Mouse (Mus musculus) heart, embryonic 15.5 days (tissue): Measurements from ENCODE around the gene Mecr. TPM values are rescaled to one million over a fixed set of nuclear protein-coding genes. Genes with fewer than 3 reads are reported as not detected.

Experiments
- ATAC-seq: fragments of 200-750 bp; cut with Nextera tagmentation; replicated peaks from 2 replicates; pipeline ENCODE4 v1.8.0; 2017; ENCODE audit warnings: low read depth, moderate TSS enrichment; ENCODE audit not compliant: insufficient number of reproducible peaks, insufficient read depth, low FRiP score
- H3K27ac ChIP-seq: fragments of 300-500 bp; sonication (generic); 2 replicates; pipeline ENCODE4 v1.5.1; 2015; ENCODE audit warnings: mild to moderate bottlenecking, inconsistent platforms
- H3K27me3 ChIP-seq: fragments of 300-500 bp; sonication (generic); 2 replicates; pipeline ENCODE4 v1.6.1; 2015; ENCODE audit warnings: inconsistent platforms
- H3K36me3 ChIP-seq: fragments of 300-500 bp; sonication (generic); 2 replicates; pipeline ENCODE4 v1.6.1; 2015; ENCODE audit warnings: mild to moderate bottlenecking, inconsistent platforms
- H3K4me1 ChIP-seq: fragments of 300-500 bp; sonication (generic); replicated peaks from 2 replicates; pipeline ENCODE4 v1.6.1; 2015; ENCODE audit warnings: inconsistent platforms
- H3K4me2 ChIP-seq: fragments of 300-500 bp; sonication (generic); 2 replicates; pipeline ENCODE4 v1.6.1; 2015; ENCODE audit warnings: inconsistent platforms, mild to moderate bottlenecking, moderate library complexity
- H3K4me3 ChIP-seq: fragments of 300-500 bp; sonication (generic); 2 replicates; pipeline ENCODE4 v1.5.1; 2015; ENCODE audit warnings: mild to moderate bottlenecking, inconsistent platforms
- H3K9ac ChIP-seq: fragments of 300-500 bp; sonication (generic); 2 replicates; pipeline ENCODE4 v1.6.1; 2015; ENCODE audit warnings: mild to moderate bottlenecking, inconsistent platforms
- H3K9me3 ChIP-seq: fragments of 300-500 bp; sonication (generic); replicated peaks from 2 replicates; pipeline ENCODE4 v1.6.1; 2016; ENCODE audit warnings: inconsistent platforms
- WGBS: fragments of 180-500 bp; shearing (Covaris S2); methylation state at CpG from one replicate; pipeline ENCODE4 v1.1.7; 2015; ENCODE audit warnings: mixed read lengths; 5-methylcytosine and 5-hydroxymethylcytosine counted together
- polyA plus RNA-seq: library from polyadenylated mRNA; unstranded; fragments of >200 nt; fragmentation: Nextera tagmentation; extraction: Ambion mirVana; gene quantifications from 2 replicates; pipeline ENCODE4 v1.2.1, GENCODE M21; 2015

The Mecr gene
- polyA plus RNA-seq, 1 experiment from 2014 or later = 39.9 TPM

DNA sequence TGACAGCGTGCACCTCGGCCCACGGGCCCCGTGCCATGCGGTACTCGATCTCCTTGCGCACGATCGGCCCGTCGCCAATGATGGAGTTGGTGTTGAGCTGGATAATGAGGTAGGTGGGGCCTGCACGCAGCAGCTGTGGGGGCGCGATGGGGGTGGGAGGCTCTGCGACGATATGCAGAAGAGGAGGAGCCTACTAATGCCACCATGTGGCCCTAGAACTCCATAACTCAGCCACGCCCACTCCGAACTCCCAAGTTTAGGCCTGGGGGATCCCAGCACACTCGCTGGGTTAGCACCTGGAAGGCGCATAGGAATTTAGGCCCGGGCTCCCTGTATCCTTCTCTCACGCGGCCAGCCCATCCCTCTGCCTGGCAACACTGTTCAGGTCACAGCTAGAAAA is 24.3 kb upstream of the Mecr start:
- 48% methylated on average over 23 of the region's 23 CpGs for WGBS
- ATAC-seq = no peak
- Histone ChIP-seq H3K4me3 (no peak overlapping the region), H3K9me3 (no peaks in the 10 kb centered on the region), H3K4me1 (no peaks in the 10 kb centered on the region), H3K36me3 (no peaks in the 10 kb centered on the region), H3K27ac (no peak overlapping the region), H3K4me2 (no peak overlapping the region), H3K9ac (no peak overlapping the region), H3K27me3 (peaks cover 31% of the 10 kb centered on the region)

DNA sequence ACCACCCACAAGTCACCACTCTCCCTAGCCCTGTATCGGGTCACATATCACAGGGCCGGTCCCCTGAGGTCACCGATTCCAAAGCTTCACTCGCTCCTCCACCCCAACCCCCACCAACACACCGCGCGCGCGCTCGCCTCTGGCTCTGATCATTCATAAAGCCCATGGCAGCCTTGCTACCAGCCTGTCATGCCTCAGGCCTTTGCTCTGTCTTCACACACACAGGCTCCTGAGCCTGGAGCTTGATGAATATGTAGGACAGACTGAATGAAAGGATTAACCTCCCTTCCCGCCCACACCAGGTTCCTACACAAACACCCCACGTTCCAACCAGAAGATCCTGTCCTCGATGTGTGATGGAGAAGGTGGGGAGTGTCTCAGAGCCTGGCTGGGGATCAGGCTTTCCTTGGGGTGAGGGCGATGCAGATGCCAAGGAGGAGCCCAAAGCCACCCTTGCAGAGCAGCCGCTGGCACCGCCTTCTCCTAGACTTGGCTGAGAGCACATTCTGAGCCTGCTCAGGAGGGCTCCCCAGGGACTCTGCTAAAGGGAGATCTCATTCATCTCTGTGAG is 22.0 kb upstream of the Mecr start:
- Histone ChIP-seq H3K4me3 (no peak overlapping the region), H3K27ac (no peak overlapping the region), H3K4me1 (no peaks in the 10 kb centered on the region), H3K36me3 (no peaks in the 10 kb centered on the region), H3K9ac (no peak overlapping the region), H3K4me2 (no peak overlapping the region), H3K9me3 (no peaks in the 10 kb centered on the region), H3K27me3 (peaks cover 31% of the 10 kb centered on the region)
- ATAC-seq = no peak
- 46% methylated on average over 16 of the region's 16 CpGs for WGBS

DNA sequence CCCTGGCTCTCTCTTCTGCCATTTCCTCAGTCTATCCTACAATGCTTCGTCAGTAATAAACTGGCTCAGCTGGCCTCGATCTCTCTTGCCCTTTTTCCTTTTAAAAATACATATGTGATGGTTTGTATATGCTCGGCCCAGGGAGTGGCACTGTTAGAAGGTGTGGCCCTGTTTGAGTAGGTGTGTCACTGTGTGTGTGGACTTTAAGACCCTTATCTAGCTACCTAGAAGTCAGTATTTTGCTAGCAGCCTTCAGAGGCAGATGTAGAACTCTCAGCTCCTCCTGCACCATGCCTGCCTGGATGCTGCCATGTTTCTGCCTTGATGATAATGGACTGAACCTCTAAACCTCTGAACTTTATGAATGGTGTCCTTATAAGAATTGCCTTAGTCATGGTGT is 20.7 kb upstream of the Mecr start:
- no peak overlapping the region for H3K4me3 ChIP-seq
- no peak for ATAC-seq
- no peak overlapping the region for H3K27ac ChIP-seq
- peaks cover 34% of the 10 kb centered on the region for H3K27me3 ChIP-seq
- no peak overlapping the region for H3K9ac ChIP-seq
- H3K36me3 ChIP-seq = no peaks in the 10 kb centered on the region
- H3K9me3 ChIP-seq = no peaks in the 10 kb centered on the region
- WGBS = 75% methylated on average over 3 of the region's 3 CpGs
- H3K4me2 ChIP-seq = no peak overlapping the region
- no peaks in the 10 kb centered on the region for H3K4me1 ChIP-seq

- Histone ChIP-seq H3K27ac (no peak overlapping the region), H3K36me3 (no peaks in the 10 kb centered on the region), H3K4me1 (no peaks in the 10 kb centered on the region), H3K4me2 (no peak overlapping the region), H3K4me3 (no peak overlapping the region), H3K9me3 (no peaks in the 10 kb centered on the region), H3K27me3 (peaks cover 30% of the 10 kb centered on the region), H3K9ac (no peak overlapping the region)
- WGBS = 65% methylated on average over 3 of the region's 3 CpGs
- ATAC-seq = no peak
Observed at GRCm38 (mm10) chr4:131824939-131825338, 18.3 kb upstream of the Mecr start.

- Histone ChIP-seq H3K9ac (no peak overlapping the region), H3K4me3 (no peak overlapping the region), H3K9me3 (no peaks in the 10 kb centered on the region), H3K27ac (no peak overlapping the region), H3K4me1 (no peaks in the 10 kb centered on the region), H3K36me3 (no peaks in the 10 kb centered on the region), H3K4me2 (no peak overlapping the region), H3K27me3 (peaks cover 29% of the 10 kb centered on the region)
- ATAC-seq = no peak
- WGBS = 40% methylated on average over 8 of the region's 8 CpGs
Observed at GRCm38 (mm10) chr4:131825830-131826229, 17.4 kb upstream of the Mecr start.

- Histone ChIP-seq H3K9ac (no peak overlapping the region), H3K4me2 (no peak overlapping the region), H3K27me3 (peaks cover 25% of the 10 kb centered on the region), H3K4me1 (no peaks in the 10 kb centered on the region), H3K36me3 (no peaks in the 10 kb centered on the region), H3K27ac (no peak overlapping the region), H3K4me3 (no peak overlapping the region), H3K9me3 (no peaks in the 10 kb centered on the region)
- no peak for ATAC-seq
- WGBS = 12% methylated on average over 6 of the region's 6 CpGs
Observed at GRCm38 (mm10) chr4:131826905-131827304, 16.4 kb upstream of the Mecr start.

DNA sequence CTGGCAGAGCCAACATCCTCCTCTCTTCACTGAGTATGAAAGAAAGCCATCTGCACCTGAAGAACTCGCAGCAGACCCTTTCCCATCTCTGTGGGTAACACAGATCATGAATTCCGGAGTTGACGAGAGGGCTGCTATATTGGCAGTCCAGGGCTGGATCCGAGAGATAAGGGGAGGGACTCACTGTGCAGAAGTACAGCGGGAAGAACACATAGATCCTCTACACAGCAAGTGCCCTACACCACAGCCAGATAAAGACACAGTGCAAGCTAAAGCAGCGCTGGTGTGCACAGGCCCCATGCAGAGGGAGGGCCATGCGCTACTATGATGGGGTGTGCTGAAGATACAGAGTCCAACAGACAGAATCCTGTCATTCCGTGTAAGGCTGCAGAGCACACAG is 14.1 kb upstream of the Mecr start:
- Histone ChIP-seq H3K27ac (no peak overlapping the region), H3K36me3 (no peaks in the 10 kb centered on the region), H3K4me2 (no peak overlapping the region), H3K27me3 (peaks cover 31% of the 10 kb centered on the region), H3K4me3 (no peak overlapping the region), H3K4me1 (no peaks in the 10 kb centered on the region), H3K9ac (no peak overlapping the region), H3K9me3 (no peaks in the 10 kb centered on the region)
- no peak for ATAC-seq
- 62% methylated on average over 8 of the region's 8 CpGs for WGBS

- Histone ChIP-seq H3K4me3 (no peak overlapping the region), H3K4me2 (no peak overlapping the region), H3K4me1 (peaks cover 5% of the 10 kb centered on the region), H3K27ac (no peak overlapping the region), H3K9me3 (no peaks in the 10 kb centered on the region), H3K9ac (no peak overlapping the region), H3K27me3 (peaks cover 56% of the 10 kb centered on the region), H3K36me3 (no peaks in the 10 kb centered on the region)
- WGBS = 80% methylated on average over 5 of the region's 5 CpGs
- ATAC-seq = no peak
Observed at GRCm38 (mm10) chr4:131831546-131832045, 11.7 kb upstream of the Mecr start.

GRCm38 (mm10) chr4:131832759-131833407 is 10.4 kb upstream of the Mecr start:
- ATAC-seq = no peak

DNA sequence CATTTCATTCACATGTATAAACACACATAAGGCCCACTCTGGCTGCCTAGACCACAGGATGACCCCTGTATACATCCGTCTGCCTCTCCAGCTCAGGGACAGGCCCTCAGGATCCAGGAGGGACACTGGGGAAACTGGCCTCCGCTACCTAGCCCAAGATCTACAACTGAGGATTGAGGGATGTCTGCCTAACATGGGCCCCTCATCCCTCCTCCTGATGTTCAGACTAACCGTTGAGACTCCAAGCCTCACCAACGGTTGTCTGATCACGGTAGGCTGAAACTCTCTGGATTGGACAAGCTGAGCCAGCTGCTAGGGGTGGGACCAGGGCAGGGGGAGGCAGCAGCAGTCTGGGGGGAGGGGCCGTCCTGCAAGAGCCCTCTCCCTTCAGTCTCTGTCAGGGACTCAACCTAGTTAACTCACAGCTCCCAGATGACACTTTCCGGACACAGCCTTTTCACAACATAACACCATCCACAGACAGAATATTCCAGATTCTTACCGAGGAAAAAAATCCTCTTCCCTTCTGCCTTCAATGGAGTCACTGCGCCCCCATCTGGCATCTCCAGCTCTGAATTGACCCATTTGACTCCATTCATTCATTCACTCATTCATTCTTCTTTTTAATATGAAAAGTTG is 9.2 kb upstream of the Mecr start:
- no peak for ATAC-seq
- H3K4me2 ChIP-seq = no peak overlapping the region
- no peak overlapping the region for H3K4me3 ChIP-seq
- no peaks in the 10 kb centered on the region for H3K36me3 ChIP-seq
- 27% methylated on average over 9 of the region's 9 CpGs for WGBS
- H3K27ac ChIP-seq = no peak overlapping the region
- H3K4me1 ChIP-seq = peaks cover 24% of the 10 kb centered on the region
- H3K9ac ChIP-seq = no peak overlapping the region
- H3K27me3 ChIP-seq = peaks cover 76% of the 10 kb centered on the region
- no peaks in the 10 kb centered on the region for H3K9me3 ChIP-seq

More at GRCm38 (mm10) chr4:131832759-131833407, 10.4 kb upstream of the Mecr start:
- Histone ChIP-seq H3K36me3 (no peaks in the 10 kb centered on the region), H3K9me3 (no peaks in the 10 kb centered on the region), H3K9ac (no peak overlapping the region), H3K27me3 (peaks cover 66% of the 10 kb centered on the region), H3K27ac (no peak overlapping the region), H3K4me3 (no peak overlapping the region), H3K4me1 (peaks cover 18% of the 10 kb centered on the region), H3K4me2 (no peak overlapping the region)
- 64% methylated on average over 3 of the region's 3 CpGs for WGBS

- peak overlapping the region; percentile 71 for H3K9ac ChIP-seq
- 0 out of 2 replicates have a peak, but pooled peaks have one; percentile 19 for ATAC-seq
- no peaks in the 10 kb centered on the region for H3K9me3 ChIP-seq
- no peak overlapping the region for H3K27ac ChIP-seq
- peaks cover 24% of the 10 kb centered on the region for H3K4me1 ChIP-seq
- H3K4me3 ChIP-seq = peak overlapping the region; percentile 67
- 2% methylated on average over 39 of the region's 39 CpGs for WGBS
- peak overlapping the region; percentile 100 for H3K4me2 ChIP-seq
- H3K36me3 ChIP-seq = no peaks in the 10 kb centered on the region
- peaks cover 81% of the 10 kb centered on the region for H3K27me3 ChIP-seq
Observed at GRCm38 (mm10) chr4:131836351-131836881, 6.9 kb upstream of the Mecr start.
